Mouse (Mus musculus) liver, postnatal 0 days (tissue): ENCODE results near the gene Naa40.

Experiments used
- CTCF ChIP-seq: sonication (generic); IDR thresholded peaks from 2 replicates; pipeline ENCODE4 v1.5.1; 2016; ENCODE audit warnings: antibody characterized with exemption, low read depth
- EP300 ChIP-seq: IDR thresholded peaks from 2 replicates; pipeline ENCODE4 v1.6.1; 2016; ENCODE audit warnings: antibody characterized with exemption, low read depth, mild to moderate bottlenecking

DNA sequence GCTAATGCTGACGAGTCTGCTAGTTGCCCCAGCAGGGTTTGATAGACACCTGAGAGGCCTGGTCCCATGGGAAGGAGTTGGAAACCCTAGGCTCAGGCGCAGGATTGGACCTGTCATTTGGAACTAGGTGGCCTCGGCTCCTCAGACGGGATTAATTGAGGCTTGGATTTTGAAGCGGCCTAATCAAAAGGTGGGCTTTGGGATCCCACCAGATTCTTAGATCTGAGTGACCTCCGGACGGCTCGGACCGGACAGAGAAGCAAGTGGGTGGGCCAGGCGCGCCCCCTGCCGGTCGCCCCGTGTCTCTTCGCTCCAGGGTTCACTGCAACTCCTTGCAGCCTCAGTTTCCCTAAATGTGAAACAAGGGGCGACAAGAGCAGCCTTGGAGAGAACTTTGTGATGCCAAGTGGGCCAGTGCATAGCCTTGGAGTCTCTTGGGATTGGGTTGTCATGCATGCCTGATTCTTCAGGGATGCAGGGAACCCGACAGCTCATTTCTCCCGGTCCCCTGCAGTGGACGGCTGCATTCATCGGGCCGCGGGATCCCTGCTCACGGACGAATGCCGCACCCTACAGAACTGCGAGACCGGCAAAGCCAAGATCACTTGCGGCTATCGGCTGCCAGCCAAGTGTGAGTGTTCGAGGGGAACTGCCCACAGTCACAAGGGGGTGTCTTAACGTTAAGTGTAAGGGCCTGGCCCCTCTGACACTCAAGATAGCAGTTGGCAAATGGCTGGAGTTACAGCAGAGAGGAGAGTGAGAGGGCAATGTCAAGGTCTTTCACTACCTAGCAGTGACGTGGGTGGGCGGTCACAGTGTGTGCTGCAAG, 44.9 kb downstream of the Naa40 start:
- TF ChIP-seq EP300 (no peak), CTCF (peak; percentile 93)
